Mouse (Mus musculus): ENCODE data around the gene Atg101.

DNA sequence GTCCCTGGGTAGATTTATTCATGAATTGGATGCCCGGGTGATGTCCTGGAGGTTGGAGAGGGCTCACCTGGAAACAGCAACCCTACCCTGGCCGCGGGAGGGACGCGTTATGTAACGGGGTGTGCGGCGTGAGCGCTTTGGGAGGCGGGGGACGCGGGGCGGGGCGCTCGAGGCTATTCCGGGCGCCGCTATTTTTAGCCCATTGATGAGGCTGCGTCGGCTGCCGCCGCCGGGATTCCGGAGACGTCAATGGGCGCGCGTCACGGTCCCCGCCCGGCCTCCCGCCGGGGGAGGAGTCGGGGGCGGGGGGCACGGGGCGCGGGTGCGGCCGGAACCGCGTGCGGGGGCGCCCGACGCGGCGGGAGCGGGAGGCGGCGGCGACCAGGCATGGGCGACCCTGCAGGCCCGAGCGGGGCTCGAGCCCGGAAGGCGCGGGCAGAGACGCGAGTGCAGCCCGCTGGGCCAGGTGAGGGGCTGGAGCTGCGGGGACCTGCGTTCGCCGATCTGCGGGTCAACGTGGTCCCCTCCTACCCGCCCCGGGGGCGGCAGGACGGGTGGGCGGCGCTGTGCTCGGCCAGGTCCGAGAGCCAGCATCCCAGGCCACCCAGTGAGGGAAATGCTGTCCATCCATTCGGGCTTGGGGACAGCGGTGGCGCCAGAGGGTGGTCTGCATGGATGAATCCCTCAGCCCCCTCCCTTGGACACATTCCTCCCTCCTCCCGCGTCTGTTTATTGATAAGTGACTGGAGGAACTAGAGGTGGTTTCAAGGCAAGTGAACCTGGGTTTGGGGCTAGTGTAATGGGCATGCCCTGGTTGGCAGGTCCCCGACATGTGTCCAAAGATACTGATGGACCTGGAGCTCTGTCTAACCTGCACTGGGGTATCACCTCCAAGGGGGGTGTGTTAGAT lies 29.9 kb upstream of the Atg101 start, which contains the start of gene Nr4a1:
- TF ChIP-seq CTCF (IDR thresholded peaks at IDR 0.05; ENCODE audit: low read depth, low read length) (no peak), POLR2A (IDR thresholded peaks at IDR 0.05; ENCODE audit: extremely low read depth, insufficient read depth, low read length) (no peak)

All from liver, adult 2 months (tissue).